Mouse (Mus musculus): ENCODE data around the gene Rab6a. TPM values are rescaled to one million over a fixed set of nuclear protein-coding genes. Genes with fewer than 3 reads are reported as not detected.
"Not testable (repeated sequence)": the region's sequence is repeated elsewhere in the genome, so short reads cannot be mapped to it uniquely, and the experiment has no call there.

Gene Rab6a
- polyA plus RNA-seq (2016; fragmentation: Nextera tagmentation; extraction: Ambion mirVana): 89.5 and 106 TPM in 2 replicates

DNA sequence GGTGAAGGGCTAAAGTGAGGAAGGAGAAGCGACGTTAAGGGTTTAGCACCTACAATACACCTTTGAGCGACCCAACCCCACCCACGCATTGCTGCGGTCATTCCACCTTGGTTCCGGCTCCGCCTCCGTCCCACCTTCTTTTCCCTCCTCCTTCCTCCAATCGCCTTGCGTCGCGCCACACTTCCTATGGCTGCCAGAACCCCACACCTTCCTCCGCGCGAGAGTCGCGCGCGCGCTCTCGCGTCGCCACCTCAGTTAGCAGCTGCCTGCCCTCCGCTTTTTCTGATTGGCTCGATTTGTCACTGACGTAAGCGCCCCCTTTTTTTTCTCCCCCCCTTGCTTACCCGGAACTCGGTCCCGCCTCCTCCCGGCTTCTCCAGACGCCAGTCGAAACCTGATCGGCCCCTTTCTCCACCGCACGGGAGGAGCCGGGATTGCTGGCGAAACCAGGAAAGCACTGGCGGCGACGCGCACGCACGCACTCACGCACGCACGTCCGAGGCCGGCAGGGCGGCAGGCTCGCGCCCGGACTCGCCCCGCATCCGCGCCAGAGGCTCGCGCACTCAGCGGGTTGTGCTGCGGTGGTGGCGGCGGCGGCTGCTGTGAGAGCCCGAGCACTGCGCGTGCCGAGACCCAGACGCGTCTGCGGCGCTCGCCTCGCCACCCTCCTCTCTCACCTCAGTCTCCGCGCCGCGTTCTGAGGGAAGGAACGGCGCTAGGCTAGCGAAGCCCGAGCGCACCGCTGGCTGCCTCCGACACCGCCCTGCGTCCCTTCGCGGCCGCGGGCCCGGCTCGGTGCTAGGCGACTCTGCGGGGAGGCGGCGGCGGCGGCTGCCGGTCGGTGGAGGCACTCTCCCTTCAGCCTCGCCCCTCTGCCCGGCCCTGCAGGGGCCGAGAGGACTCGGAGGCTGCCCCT is at the start of gene Rab6a:
Gene Rab6a (plus strand): TSS at position 197 of the 916 bp plus-strand sequence.
- Histone ChIP-seq H3K27me3 (ENCODE audit: insufficient read depth, poor library complexity, severe bottlenecking) (no peaks in the 10 kb centered on the region), H3K4me1 (peaks cover 9% of the 10 kb centered on the region; the same call in 1 of the 2 replicates), H3K4me3 (peak within 1 kb of the TSS; percentile 99), H3K9me3 (no peaks in the 10 kb centered on the region), H3K27ac (peak within 1 kb of the TSS; percentile 99), H3K36me3 (no peaks in the 10 kb centered on the region)
- DNase-seq (ENCODE audit: low spot score): peak; percentile 100
- under 1% methylated on average over 105 of the region's 105 CpGs for WGBS

DNA sequence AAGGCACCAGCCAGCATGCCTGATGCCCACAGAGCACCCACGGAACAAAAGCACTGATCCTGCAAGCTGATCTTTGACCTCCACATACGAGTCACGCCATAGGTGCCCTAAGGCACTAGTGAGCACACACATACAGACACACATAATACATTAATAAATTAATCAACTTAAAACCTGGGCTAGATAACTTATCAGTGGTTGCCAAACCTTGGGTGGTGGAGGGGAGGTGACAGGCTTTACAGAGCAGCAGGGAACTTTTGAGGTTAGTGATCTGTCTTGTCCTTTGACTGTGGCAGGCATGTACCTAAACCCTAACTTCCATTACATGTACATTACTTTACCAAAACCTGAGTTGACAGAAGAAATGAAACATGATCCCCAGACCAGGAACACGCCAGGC is 47.9 kb upstream of the Rab6a start:
- Histone ChIP-seq H3K36me3 (peaks cover 6% of the 10 kb centered on the region; the same call in 1 of the 2 replicates), H3K9me3 (no peaks in the 10 kb centered on the region), H3K27me3 (ENCODE audit: insufficient read depth, poor library complexity, severe bottlenecking) (no peaks in the 10 kb centered on the region), H3K4me3 (no peak overlapping the region), H3K4me1 (peaks cover 15% of the 10 kb centered on the region), H3K27ac (no peak overlapping the region)
- DNase-seq (ENCODE audit: low spot score): no peak
- 76% methylated on average over 4 of the region's 4 CpGs for WGBS

DNA sequence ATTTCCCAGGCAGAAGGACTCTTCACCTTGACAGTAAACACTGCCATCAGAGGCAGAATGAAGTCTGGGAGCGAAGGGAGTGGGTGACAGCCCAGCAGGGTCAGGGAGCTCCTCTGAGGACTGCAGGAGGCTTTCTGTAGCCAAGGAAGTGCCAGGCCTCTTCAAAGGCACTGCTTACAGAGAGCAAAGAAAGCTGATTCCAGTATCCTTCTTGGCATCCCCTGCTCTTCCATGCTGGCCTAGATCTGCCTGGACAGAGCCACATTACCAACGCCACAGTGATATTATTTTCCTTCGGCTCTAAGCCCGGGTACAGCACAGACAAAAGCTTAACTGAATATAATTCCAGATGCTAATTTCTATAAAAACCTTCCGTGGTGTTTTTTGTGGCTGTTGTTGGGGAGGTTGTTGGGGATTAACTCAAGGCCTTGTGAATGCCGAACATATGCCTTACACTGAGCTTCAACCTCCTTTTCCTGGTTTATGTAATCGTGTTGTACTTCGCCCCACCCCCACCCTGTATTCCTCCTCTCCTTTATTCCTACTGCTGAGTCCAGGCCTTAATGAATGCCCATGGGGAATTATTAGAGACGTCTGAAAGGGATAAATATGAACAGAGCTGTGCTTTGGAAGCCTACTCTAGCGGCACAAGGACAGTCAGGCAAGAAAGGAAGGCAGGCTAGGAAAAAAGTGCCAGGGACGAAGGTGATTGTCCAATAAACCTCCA is 45.2 kb upstream of the Rab6a start:
- 77% methylated on average over 11 of the region's 11 CpGs for whole genome bisulfite sequencing
- Histone ChIP-seq H3K4me1 (no peaks in the 10 kb centered on the region), H3K27ac (no peak overlapping the region), H3K36me3 (peaks cover 15% of the 10 kb centered on the region; the same call in 1 of the 2 replicates), H3K27me3 (ENCODE audit: insufficient read depth, poor library complexity, severe bottlenecking) (no peaks in the 10 kb centered on the region), H3K4me3 (no peak overlapping the region), H3K9me3 (no peaks in the 10 kb centered on the region)
- DNase-seq (ENCODE audit: low spot score): no peak

DNA sequence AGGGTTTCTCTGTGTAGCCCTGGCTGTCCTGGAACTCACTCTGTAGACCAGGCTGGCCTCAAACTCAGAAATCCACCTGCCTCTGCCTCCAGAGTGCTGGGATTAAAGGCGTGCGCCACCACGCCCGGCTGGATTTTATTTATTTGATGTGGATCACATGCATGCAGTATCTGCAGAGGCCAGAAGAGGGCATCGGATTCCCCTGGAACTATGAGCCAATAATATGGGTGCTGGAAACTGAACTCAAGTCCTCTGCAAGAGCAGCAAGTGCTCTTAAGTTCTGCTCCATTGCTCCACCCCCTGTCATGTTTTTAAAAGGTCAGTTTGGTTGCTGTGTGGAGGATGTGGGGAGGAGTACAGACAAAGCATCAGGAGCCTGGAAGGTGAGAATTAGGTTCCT is 40.0 kb upstream of the Rab6a start:
- H3K27ac ChIP-seq; H3K4me1 ChIP-seq; H3K4me3 ChIP-seq; DNase-seq (ENCODE audit: low spot score); H3K9me3 ChIP-seq; H3K27me3 ChIP-seq (ENCODE audit: insufficient read depth, poor library complexity, severe bottlenecking): not testable (repeated sequence)
- peaks cover 30% of the 10 kb centered on the region for H3K36me3 ChIP-seq
- WGBS: 77% methylated on average over 5 of the region's 5 CpGs

DNA sequence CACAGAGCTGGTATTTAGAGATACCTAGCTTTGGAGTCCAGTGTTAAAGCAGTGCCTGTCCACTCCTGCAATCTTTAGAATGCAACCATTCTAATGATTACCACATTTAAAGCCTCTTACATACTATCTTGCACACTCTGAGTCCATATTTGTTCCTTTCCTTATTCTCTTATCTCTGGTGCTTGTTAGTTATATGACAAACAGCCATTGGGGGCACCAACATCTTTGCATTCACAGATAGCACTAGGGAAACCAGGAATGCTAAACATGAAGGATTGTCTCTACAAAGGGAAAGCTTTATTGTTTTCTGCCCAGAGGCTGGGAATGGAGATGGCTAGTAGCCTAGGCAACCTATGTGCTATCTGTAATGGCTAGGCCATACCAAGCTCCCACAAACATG is 37.3 kb upstream of the Rab6a start:
- H3K4me3 ChIP-seq: no peak overlapping the region
- no peaks in the 10 kb centered on the region for H3K27me3 ChIP-seq (ENCODE audit: insufficient read depth, poor library complexity, severe bottlenecking)
- DNase-seq (ENCODE audit: low spot score): no peak
- H3K27ac ChIP-seq: no peak overlapping the region
- no peaks in the 10 kb centered on the region for H3K4me1 ChIP-seq
- H3K9me3 ChIP-seq: no peaks in the 10 kb centered on the region
- peaks cover 29% of the 10 kb centered on the region for H3K36me3 ChIP-seq

DNA sequence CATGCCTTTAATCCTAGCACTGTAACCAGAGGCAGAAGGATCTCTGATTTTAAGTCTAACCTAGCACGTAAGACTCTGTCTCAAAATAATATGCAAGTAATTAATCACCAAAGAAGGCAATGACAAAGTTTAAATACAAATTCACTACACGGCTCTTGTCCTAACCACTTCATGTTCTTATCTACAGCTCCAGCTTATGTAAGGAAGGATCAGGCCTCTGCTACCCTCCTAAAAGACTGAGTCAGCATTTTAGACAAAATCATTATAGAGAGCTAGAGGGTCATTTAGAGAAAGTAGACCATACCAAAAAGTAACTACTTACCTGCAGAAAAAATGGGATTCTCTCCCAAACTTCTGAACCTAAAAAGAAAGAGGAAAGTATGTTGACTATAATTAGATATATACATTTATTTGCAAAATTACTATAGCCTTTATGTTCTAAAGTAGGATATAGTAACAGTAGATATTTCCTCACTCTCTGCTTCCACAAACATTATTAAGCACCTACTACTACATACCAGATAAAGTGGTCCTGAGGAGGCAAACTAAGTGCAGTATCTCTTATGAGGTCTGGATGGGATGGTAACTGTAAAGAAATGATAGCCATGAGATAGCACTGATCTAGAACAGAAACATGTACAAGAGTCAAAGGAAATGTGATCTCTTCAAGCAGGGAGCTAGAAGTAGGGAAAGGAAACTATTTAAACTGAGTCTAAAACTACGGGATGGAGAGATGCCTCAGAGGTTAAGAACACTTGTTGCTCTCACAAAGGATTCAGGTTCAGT is 36.1 kb upstream of the Rab6a start:
- Histone ChIP-seq H3K9me3 (no peaks in the 10 kb centered on the region), H3K27ac (no peak overlapping the region), H3K27me3 (ENCODE audit: insufficient read depth, poor library complexity, severe bottlenecking) (no peaks in the 10 kb centered on the region), H3K4me3 (no peak overlapping the region), H3K4me1 (no peaks in the 10 kb centered on the region), H3K36me3 (peaks cover 25% of the 10 kb centered on the region)
- DNase-seq (ENCODE audit: low spot score): no peak
- 81% methylated on average over 3 of the region's 3 CpGs for WGBS

DNA sequence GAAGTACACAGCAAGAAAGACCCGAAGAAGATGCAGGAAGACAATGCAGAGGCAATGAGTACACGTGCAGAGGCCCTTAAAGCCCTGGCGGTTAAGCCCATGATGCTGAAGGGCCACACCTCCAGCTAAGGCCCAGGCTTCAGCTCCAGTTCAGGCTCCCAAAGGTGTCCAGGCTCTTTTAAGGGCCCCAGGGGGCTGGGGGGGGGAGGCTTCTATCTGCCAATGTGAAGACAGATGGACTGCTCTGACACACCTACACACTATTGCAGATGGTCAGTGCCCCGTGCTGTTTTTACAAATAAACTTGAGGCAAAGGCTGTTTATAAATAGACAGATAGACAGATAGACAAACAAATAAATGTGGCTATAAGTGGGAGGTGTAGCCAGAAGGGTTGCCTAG is 35.1 kb upstream of the Rab6a start:
- Histone ChIP-seq H3K4me3 (no peak overlapping the region), H3K36me3 (peaks cover 25% of the 10 kb centered on the region), H3K9me3 (no peaks in the 10 kb centered on the region), H3K4me1 (no peaks in the 10 kb centered on the region), H3K27ac (no peak overlapping the region), H3K27me3 (ENCODE audit: insufficient read depth, poor library complexity, severe bottlenecking) (no peaks in the 10 kb centered on the region)
- 81% methylated on average over 4 of the region's 4 CpGs for WGBS
- DNase-seq (ENCODE audit: low spot score): no peak

DNA sequence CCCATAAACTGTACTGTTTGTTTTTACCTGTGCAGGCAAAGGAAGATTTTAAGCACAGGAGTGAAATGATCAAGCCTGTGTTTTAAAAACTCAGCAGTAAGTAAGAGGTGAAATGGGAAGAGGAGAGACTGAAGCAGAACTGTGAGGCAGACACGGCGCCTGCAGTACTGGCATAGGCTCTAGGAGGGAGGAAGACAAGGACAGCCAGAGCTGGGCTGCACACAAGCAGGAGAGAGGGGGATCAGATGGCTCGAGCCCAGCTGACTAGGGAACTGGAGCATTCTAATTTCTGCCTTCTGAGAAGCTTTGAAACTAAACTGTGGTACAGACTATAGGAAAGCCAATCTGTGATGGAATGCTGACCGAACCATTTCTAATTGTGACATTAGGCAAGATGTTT is 34.5 kb upstream of the Rab6a start:
- no peaks in the 10 kb centered on the region for H3K27me3 ChIP-seq (ENCODE audit: insufficient read depth, poor library complexity, severe bottlenecking)
- no peak overlapping the region for H3K27ac ChIP-seq
- 72% methylated on average over 4 of the region's 4 CpGs for WGBS

DNA sequence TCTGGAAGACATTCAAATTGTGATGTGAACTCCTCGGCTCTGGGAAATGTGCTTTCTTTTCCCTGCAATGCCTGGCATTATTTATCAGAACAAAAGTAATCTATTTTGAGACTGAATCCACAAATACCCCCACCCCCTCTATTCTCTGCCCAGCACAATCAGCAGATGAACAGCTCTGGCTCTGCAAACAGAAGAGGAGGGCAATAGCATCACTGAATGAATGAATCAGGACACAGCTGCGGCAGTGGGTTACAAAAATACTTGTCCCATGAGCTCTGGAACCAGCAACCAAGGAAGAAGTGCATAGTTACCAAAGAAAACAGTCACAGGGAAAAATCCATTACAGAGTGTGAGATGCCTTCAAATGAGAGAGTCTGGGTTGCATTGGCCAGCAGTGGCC is 28.4 kb upstream of the Rab6a start:
- Histone ChIP-seq H3K27me3 (ENCODE audit: insufficient read depth, poor library complexity, severe bottlenecking) (no peaks in the 10 kb centered on the region), H3K4me3 (no peak overlapping the region), H3K4me1 (peaks cover 12% of the 10 kb centered on the region; the same call in 1 of the 2 replicates), H3K36me3 (peaks cover 12% of the 10 kb centered on the region; the same call in 1 of the 2 replicates), H3K27ac (no peak overlapping the region), H3K9me3 (no peaks in the 10 kb centered on the region)
- DNase-seq (ENCODE audit: low spot score): no peak
- WGBS: 77% methylated on average over 2 of the region's 2 CpGs

More for the DNA sequence above, 34.5 kb upstream of the Rab6a start:
- Histone ChIP-seq H3K4me1 (no peaks in the 10 kb centered on the region), H3K36me3 (peaks cover 24% of the 10 kb centered on the region), H3K4me3 (no peak overlapping the region), H3K9me3 (no peaks in the 10 kb centered on the region)
- DNase-seq (ENCODE audit: low spot score): no peak

DNA sequence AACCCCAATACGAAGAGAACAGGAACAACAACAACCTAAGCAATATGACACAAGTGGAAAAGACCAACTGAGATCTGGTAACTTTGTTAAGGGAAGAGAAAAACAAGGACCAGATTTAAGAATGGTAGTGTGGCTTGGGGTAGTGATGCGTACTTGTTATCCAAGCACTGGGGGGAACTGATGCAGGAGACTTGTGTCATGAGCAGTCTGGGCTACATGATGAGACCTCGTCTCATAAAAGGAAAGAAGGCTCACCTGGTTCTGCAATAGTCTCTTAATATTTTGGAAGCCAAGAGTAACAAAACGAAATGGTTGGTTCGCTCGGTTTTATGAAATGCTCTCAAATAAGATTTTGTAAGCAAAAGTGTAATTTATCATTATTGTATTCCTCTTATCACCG is 25.0 kb upstream of the Rab6a start:
- WGBS: 40% methylated on average over 7 of the region's 7 CpGs
- H3K36me3 ChIP-seq: peaks cover 6% of the 10 kb centered on the region; the same call in 1 of the 2 replicates
- H3K4me3 ChIP-seq: peak overlapping the region; percentile 65
- H3K4me1 ChIP-seq: peaks cover 12% of the 10 kb centered on the region; the same call in 1 of the 2 replicates
- no peak for DNase-seq (ENCODE audit: low spot score)
- H3K9me3 ChIP-seq: no peaks in the 10 kb centered on the region
- H3K27ac ChIP-seq: peak overlapping the region; percentile 97
- no peaks in the 10 kb centered on the region for H3K27me3 ChIP-seq (ENCODE audit: insufficient read depth, poor library complexity, severe bottlenecking)

DNA sequence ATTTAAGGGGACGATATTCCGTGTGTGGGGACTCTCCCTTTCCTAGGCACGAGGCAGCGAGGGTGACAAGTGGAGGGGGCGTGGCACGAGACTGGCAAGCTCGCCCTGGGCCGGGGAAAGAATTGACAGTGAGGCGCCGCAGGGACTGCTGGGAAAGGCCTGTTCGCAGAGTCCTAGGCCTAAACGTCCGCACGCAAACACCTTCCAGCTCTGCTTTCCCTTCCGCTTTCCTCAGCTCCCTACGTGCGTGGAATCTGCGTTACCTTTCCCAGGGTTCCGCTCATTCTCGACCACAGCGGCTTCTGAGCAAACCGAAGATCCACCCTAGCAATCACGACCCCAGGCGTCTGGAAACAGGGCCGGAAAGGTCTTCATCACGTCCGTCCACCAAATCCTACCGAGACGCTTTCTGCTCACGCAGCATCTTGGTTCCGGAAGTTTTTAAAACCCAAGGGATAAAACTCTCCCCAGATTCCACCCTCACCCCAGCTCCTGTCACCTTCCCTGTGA is 24.4 kb upstream of the Rab6a start:
- WGBS: under 1% methylated on average over 31 of the region's 31 CpGs
- DNase-seq (ENCODE audit: low spot score): peak; percentile 95
- Histone ChIP-seq H3K27ac (peak overlapping the region; percentile 97), H3K4me1 (peaks cover 12% of the 10 kb centered on the region; the same call in 1 of the 2 replicates), H3K36me3 (peaks cover 2% of the 10 kb centered on the region; the same call in 1 of the 2 replicates), H3K27me3 (ENCODE audit: insufficient read depth, poor library complexity, severe bottlenecking) (no peaks in the 10 kb centered on the region), H3K4me3 (peak overlapping the region; percentile 65), H3K9me3 (no peaks in the 10 kb centered on the region)

DNA sequence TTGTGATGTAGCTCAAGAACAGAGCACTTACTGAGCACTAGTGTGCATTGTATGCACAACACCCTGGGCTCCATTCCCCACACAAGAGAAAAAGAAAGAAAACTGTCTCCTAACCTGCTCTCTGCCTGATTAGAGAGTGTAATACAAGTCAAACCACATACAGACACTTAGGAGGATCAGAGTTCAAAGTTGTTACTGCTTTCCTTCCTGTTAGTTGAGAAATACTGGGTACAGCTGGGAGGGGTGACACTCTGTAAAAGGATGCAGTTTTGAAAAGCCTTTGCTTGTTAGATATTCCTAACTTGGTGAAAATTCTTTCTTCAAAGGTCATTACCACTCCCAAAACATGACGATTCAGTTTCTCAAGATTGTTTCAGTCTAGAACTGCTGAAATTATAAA is 17.4 kb upstream of the Rab6a start:
- Histone ChIP-seq H3K4me3 (no peak overlapping the region), H3K27ac (no peak overlapping the region), H3K4me1 (no peaks in the 10 kb centered on the region), H3K36me3 (no peaks in the 10 kb centered on the region), H3K27me3 (ENCODE audit: insufficient read depth, poor library complexity, severe bottlenecking) (no peaks in the 10 kb centered on the region), H3K9me3 (no peaks in the 10 kb centered on the region)
- WGBS: 85% methylated on average over 1 of the region's 1 CpGs
- DNase-seq (ENCODE audit: low spot score): no peak
